Mouse (Mus musculus): ENCODE measurements around the gene Tmem182. TPM values are rescaled to one million over a fixed set of nuclear protein-coding genes. Genes with fewer than 3 reads are reported as not detected.

Tmem182 gene
- polyA plus RNA-seq, 1 experiment from 2014 or later = 0.06 TPM

DNA sequence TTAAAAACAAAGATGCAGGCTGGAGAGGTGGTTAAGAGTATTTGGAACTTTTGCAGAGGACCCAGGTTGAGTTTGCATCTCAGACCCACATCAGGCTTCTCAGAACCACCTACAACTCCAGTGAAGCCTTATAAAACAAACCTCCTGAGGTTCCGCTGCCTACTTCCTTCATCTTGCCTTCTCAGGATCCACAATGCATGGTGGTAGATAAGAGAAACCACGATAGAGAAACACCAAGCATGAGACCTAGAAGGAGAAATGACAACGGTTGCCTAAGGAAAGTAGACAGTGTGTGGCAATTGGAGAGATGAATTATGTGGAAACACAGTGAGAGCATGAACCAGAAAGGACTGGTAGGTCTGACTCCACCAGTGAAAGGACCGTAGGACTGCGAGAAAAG is 4.5 kb upstream of the Tmem182 start:
- Histone ChIP-seq H3K9me3 (replicated peaks) (no peaks in the 10 kb centered on the region), H3K36me3 (no peaks in the 10 kb centered on the region), H3K27ac (no peak overlapping the region), H3K9ac (no peak overlapping the region), H3K4me1 (replicated peaks) (no peaks in the 10 kb centered on the region), H3K4me2 (no peak overlapping the region), H3K4me3 (replicated peaks) (no peak overlapping the region), H3K27me3 (no peaks in the 10 kb centered on the region)
- ATAC-seq (ENCODE audit: low read depth) (no peak), DNase-seq (no peak)
- WGBS (ENCODE audit: insufficient replicate concordance) = 39% methylated on average over 5 of the region's 5 CpGs

DNA sequence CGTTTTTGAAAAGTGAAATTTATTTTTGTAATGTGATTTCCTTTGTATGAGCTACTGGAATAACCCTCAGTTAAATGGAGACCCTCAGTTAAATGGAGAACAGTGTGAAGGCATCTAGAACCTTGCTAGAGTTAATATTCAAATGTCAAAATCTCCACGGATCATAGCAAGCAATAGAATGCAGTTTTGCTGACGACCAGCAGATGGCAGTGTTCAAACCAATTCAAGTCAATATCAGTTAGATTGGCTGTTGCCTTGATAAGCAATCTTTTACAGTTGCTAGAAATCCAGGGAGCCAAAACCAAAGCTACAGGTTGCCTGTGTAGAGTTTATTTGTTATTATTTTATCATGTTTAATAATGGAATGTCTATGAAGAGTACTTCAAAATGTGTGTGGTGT is 2.6 kb upstream of the Tmem182 start:
- WGBS (ENCODE audit: insufficient replicate concordance) = 17% methylated on average over 3 of the region's 3 CpGs
- no peak for ATAC-seq (ENCODE audit: low read depth)
- H3K4me2 ChIP-seq = no peak overlapping the region
- H3K4me1 ChIP-seq (replicated peaks) = no peaks in the 10 kb centered on the region
- H3K9me3 ChIP-seq (replicated peaks) = no peaks in the 10 kb centered on the region
- H3K4me3 ChIP-seq (replicated peaks) = no peak overlapping the region
- no peak overlapping the region for H3K27ac ChIP-seq
- no peaks in the 10 kb centered on the region for H3K27me3 ChIP-seq
- H3K9ac ChIP-seq = no peak overlapping the region
- DNase-seq = no peak
- H3K36me3 ChIP-seq = no peaks in the 10 kb centered on the region

DNA sequence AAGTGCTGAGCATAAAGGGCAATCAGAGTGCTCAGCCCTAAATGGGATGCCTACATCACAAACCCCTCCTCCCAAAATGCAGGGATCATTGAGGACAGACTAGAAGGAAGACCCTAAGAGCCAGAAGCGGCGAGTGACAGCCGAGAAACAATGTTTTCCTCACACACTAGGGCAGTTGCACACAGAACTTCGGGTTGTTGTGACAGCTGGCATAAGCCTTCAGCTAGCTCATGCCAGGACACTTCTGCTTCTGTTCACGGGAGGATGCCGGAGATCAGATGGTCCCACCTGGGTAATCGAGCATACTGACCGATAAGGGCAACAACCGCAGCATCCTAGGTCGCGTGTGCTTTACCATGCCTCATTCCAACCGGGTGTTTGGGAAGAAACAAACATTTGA is 1.3 kb upstream of the Tmem182 start:
- WGBS (ENCODE audit: insufficient replicate concordance) = 84% methylated on average over 12 of the region's 12 CpGs
- no peaks in the 10 kb centered on the region for H3K36me3 ChIP-seq
- ATAC-seq (ENCODE audit: low read depth) (no peak), DNase-seq (no peak)
- no peak overlapping the region for H3K27ac ChIP-seq
- H3K9ac ChIP-seq = no peak overlapping the region
- H3K4me2 ChIP-seq = no peak overlapping the region
- H3K4me3 ChIP-seq (replicated peaks) = no peak overlapping the region
- H3K27me3 ChIP-seq = no peaks in the 10 kb centered on the region
- no peaks in the 10 kb centered on the region for H3K9me3 ChIP-seq (replicated peaks)
- no peaks in the 10 kb centered on the region for H3K4me1 ChIP-seq (replicated peaks)

DNA sequence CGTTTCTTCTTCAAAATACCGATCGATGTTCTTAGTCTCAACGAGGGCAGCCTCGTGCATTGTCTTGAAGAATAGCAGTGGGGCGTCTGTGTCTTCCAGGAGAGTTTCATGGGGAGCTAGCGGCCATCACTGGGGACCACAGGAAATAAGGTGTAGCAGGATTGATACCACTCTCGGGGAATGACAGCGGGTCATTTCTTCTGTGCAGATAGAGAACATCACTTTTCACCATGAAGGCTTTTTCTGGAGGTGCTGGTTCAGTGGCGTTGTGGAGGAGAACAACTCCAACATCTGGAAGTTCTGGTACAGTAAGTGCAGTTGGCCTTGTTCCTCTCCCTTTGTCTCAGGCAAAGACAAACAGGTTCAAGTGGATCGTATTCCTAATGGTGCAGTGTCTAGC is 490 bp downstream of the Tmem182 start:
- Histone ChIP-seq H3K4me2 (no peak overlapping the region), H3K4me3 (replicated peaks) (no peak overlapping the region), H3K9me3 (replicated peaks) (no peaks in the 10 kb centered on the region), H3K27ac (no peak overlapping the region), H3K9ac (no peak overlapping the region), H3K36me3 (no peaks in the 10 kb centered on the region), H3K4me1 (replicated peaks) (no peaks in the 10 kb centered on the region), H3K27me3 (no peaks in the 10 kb centered on the region)
- WGBS (ENCODE audit: insufficient replicate concordance) = 69% methylated on average over 11 of the region's 11 CpGs
- no peak for ATAC-seq (ENCODE audit: low read depth)
- no peak for DNase-seq

DNA sequence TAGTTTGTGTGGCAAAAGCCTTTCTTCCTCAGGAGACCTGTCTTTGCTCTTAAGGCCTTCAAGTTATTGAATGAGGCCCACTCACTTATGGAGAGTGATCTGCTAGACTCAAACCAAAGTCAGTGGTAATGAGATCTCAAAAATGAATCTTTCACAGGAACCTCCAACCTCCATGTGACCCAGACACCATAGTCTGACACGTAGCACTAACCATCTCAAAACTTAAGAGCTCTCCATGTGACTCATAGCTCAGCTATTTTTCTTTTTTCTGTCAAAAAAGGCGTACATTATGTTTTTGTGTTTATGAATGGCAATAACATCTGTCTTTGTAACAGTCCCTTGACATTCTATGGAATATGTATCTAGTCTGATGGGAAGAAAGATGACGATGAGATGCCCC is 3.2 kb downstream of the Tmem182 start:
- Histone ChIP-seq H3K4me3 (replicated peaks) (no peak overlapping the region), H3K4me2 (no peak overlapping the region), H3K27me3 (no peaks in the 10 kb centered on the region), H3K27ac (no peak overlapping the region), H3K36me3 (no peaks in the 10 kb centered on the region), H3K4me1 (replicated peaks) (no peaks in the 10 kb centered on the region), H3K9ac (no peak overlapping the region), H3K9me3 (replicated peaks) (no peaks in the 10 kb centered on the region)
- ATAC-seq (ENCODE audit: low read depth) (no peak), DNase-seq (no peak)
- 71% methylated on average over 3 of the region's 3 CpGs for WGBS (ENCODE audit: insufficient replicate concordance)

DNA sequence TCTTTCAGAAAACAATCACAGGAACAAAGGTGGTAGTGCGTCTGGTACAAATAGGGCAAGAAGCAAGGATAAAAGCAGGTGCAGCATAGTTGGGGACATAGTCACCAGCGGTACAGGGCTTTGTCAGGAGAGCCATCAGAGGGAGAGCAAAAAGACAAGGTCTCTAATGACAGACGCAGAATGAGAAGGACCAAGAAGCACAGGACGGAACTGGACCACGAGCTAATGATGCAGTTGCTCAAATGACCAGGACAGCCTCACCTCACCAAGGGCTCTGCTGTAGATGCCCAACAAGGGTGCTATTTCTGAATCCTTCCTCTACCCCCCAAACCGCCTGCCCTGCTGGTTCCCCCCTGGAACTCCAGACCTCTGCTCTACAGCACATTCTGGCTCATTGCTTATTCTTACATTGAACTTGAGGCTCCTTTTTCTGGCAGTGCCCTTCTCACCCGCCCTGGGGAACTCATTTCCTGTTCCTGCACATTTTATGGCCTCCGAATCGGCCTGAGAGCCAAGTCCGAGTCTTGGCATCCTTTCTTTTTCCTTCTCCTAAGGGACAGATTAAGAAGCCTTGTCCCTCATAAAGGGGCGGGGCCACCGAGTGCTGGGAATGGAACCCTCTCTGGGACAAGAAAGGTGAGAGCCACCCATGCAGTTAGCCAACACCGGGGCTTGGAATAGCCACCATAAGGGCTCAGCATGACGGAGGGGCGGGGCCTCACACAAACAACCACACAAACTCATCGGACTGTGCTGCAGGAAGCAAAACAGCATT is 9.9 kb downstream of the Tmem182 start:
- 52% methylated on average over 16 of the region's 16 CpGs for WGBS (ENCODE audit: insufficient replicate concordance)
- no peak for DNase-seq
- Histone ChIP-seq H3K4me2 (no peak overlapping the region), H3K36me3 (no peaks in the 10 kb centered on the region), H3K4me1 (replicated peaks) (no peaks in the 10 kb centered on the region), H3K27me3 (no peaks in the 10 kb centered on the region), H3K9ac (no peak overlapping the region), H3K4me3 (replicated peaks) (no peak overlapping the region), H3K9me3 (replicated peaks) (no peaks in the 10 kb centered on the region), H3K27ac (no peak overlapping the region)
- no peak for ATAC-seq (ENCODE audit: low read depth)

DNA sequence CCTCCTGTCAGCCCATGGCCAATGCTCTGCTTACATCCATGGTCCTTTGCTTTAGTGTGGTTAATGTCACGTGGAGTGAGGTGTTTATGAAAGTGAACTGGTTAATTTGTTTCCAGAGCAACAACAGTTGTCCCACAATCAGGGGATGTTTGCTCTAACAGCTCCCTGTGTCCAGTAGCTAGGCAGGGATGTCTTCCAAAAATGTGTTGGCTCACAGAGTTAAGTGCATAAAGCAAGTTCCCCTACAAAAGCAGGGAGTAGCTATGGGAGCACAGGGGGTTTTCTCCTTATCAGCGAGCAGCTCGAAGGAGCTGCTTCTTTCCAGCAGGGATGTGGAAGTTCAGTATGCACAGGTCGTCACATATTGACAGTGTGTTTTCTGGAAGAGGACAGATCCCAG is 19.1 kb downstream of the Tmem182 start:
- WGBS (ENCODE audit: insufficient replicate concordance) = 57% methylated on average over 4 of the region's 4 CpGs
- ATAC-seq (ENCODE audit: low read depth) (no peak), DNase-seq (no peak)
- Histone ChIP-seq H3K9me3 (replicated peaks) (no peaks in the 10 kb centered on the region), H3K27me3 (no peaks in the 10 kb centered on the region), H3K4me3 (replicated peaks) (no peak overlapping the region), H3K9ac (no peak overlapping the region), H3K4me2 (no peak overlapping the region), H3K36me3 (no peaks in the 10 kb centered on the region), H3K27ac (no peak overlapping the region), H3K4me1 (replicated peaks) (no peaks in the 10 kb centered on the region)

DNA sequence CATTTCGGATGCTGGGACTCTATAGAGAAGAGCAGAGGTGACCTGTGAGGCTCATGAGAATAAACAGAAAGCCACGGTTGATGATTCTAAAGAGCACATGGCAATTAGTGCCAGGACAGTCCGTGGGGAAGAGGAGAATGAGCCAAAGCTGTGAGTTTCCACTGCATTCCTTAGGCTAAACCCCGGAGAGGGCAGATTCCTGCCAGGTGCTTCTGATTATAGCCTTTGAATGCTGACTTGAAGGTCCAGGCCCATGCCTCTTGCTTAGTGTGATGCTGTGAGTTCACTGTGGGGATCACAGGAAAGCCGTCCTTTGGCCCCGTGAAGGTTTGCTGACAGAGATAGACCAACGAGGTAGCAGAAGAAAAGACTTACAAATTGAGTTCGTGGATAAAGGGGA is 19.5 kb downstream of the Tmem182 start:
- WGBS (ENCODE audit: insufficient replicate concordance) = 57% methylated on average over 8 of the region's 8 CpGs
- no peaks in the 10 kb centered on the region for H3K4me1 ChIP-seq (replicated peaks)
- H3K36me3 ChIP-seq = no peaks in the 10 kb centered on the region
- no peak overlapping the region for H3K9ac ChIP-seq
- H3K4me3 ChIP-seq (replicated peaks) = no peak overlapping the region
- H3K9me3 ChIP-seq (replicated peaks) = no peaks in the 10 kb centered on the region
- H3K27me3 ChIP-seq = no peaks in the 10 kb centered on the region
- ATAC-seq (ENCODE audit: low read depth) = no peak
- DNase-seq = no peak
- no peak overlapping the region for H3K27ac ChIP-seq
- no peak overlapping the region for H3K4me2 ChIP-seq

DNA sequence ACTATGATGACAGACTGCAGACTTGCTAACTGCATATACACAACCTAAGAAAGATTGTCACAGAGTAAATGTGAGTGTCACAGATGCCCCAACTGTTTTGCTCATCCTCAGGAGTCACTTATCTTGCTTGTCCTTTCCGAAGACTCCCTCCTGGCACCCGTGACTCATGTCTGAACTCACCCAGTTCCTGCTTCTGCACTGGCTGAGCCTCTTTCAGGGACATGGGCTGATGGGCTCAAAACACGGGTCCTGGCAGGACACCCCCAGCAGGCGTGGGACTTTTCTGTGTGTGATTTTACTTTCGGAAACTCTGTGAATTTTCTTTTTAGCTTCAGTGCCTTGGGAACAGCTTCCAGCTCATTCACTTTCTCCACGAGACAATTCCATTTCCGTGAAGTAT is 20.4 kb downstream of the Tmem182 start:
- Histone ChIP-seq H3K36me3 (no peaks in the 10 kb centered on the region), H3K27me3 (no peaks in the 10 kb centered on the region), H3K4me3 (replicated peaks) (no peak overlapping the region), H3K27ac (no peak overlapping the region), H3K9ac (no peak overlapping the region), H3K4me1 (replicated peaks) (no peaks in the 10 kb centered on the region), H3K4me2 (no peak overlapping the region), H3K9me3 (replicated peaks) (no peaks in the 10 kb centered on the region)
- no peak for DNase-seq
- 59% methylated on average over 7 of the region's 7 CpGs for WGBS (ENCODE audit: insufficient replicate concordance)
- ATAC-seq (ENCODE audit: low read depth) = no peak

DNA sequence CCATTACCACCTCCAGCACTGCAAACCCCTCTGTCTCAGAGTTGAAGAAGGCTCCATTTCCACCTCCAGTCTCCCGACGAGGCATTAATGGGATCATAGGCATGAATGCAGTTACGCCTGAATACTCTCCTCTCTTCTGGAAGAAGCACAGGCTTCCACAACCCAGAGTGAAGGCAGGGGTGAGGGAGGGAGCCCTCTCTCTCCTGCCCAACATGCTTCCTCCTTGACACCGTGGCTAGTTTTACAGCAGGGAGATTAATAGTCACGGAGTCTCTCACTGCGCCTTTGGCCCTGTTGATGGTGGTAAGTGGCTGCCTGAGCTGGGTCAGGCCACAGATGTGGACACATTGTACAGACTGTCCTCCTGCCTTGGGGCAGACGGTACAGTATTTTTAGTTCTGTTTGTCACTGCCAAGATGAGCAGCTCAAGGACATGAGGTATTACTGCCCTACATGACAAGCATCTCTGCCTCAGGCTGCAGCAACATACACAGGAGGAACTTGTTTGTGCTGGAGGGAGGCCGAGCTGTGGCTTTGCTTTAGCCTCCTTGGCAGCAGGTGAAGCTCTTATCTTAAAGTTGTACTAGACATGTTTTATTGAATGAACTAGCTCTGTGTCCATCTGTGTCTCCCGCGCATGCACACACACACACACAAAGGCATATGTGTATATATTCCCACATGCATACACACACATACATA is 24.0 kb downstream of the Tmem182 start:
- DNase-seq = no peak
- 62% methylated on average over 10 of the region's 10 CpGs for WGBS (ENCODE audit: insufficient replicate concordance)

DNA sequence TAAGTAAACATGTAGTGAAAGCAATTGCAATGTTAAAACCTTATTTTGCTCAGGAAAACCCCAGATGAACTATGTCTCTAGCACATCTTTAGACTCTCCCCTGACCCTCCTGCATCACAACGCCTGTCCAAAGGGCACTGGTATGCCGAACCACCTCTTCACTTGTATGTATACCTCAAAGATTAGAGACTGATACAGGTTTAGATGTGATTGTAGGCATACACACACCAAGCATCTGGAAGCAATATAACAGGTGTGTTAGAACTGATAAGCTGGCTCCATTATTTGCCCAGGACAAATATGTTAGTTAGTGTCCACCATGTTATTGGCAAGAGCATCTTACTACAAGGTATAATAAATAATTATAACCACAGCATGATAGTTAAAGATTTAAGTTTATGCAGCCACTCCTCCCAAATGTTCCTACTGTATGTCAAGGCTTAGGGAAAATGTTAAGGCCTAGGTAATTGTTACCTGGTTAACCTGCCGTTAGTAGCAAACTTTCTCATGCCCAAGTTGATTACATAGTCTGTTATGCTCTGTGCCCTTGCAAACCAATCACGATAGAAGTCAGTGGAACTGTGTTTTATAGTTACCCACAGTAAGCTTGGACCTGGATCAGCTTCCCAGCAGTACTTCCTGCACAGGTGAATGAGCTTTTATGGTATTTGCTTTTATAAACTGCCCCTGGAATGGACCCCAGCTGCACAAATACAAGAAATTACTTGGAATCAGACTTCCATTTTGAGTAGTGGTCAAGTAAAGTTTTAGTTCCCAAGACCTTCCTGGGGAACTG is 25.5 kb downstream of the Tmem182 start:
- H3K9ac ChIP-seq = no peak overlapping the region

More for the DNA sequence above, 24.0 kb downstream of the Tmem182 start:
- ATAC-seq (ENCODE audit: low read depth) = no peak
- Histone ChIP-seq H3K4me2 (no peak overlapping the region), H3K36me3 (no peaks in the 10 kb centered on the region), H3K27ac (no peak overlapping the region), H3K9ac (no peak overlapping the region), H3K27me3 (no peaks in the 10 kb centered on the region), H3K9me3 (replicated peaks) (no peaks in the 10 kb centered on the region), H3K4me1 (replicated peaks) (no peaks in the 10 kb centered on the region), H3K4me3 (replicated peaks) (no peak overlapping the region)

More for the DNA sequence above, 25.5 kb downstream of the Tmem182 start:
- Histone ChIP-seq H3K4me2 (no peak overlapping the region), H3K36me3 (no peaks in the 10 kb centered on the region), H3K27ac (no peak overlapping the region), H3K4me1 (replicated peaks) (no peaks in the 10 kb centered on the region), H3K4me3 (replicated peaks) (no peak overlapping the region), H3K27me3 (no peaks in the 10 kb centered on the region), H3K9me3 (replicated peaks) (no peaks in the 10 kb centered on the region)
- ATAC-seq (ENCODE audit: low read depth) = no peak
- WGBS (ENCODE audit: insufficient replicate concordance) = 60% methylated on average over 4 of the region's 4 CpGs
- DNase-seq = no peak

Data from liver, embryonic 13.5 days (tissue).